Mouse (Mus musculus) cerebellum, postnatal 36 days (tissue): ENCODE data around the gene 0610010F05Rik.

ENCODE experiments used
- DNase-seq, 2 experiments: peaks; one replicate each; pipeline ENCODE4 v3.0.0; 2021 to 2022; ENCODE audit warnings: mixed read lengths in 2 of 2

The 0610010F05Rik gene

DNA sequence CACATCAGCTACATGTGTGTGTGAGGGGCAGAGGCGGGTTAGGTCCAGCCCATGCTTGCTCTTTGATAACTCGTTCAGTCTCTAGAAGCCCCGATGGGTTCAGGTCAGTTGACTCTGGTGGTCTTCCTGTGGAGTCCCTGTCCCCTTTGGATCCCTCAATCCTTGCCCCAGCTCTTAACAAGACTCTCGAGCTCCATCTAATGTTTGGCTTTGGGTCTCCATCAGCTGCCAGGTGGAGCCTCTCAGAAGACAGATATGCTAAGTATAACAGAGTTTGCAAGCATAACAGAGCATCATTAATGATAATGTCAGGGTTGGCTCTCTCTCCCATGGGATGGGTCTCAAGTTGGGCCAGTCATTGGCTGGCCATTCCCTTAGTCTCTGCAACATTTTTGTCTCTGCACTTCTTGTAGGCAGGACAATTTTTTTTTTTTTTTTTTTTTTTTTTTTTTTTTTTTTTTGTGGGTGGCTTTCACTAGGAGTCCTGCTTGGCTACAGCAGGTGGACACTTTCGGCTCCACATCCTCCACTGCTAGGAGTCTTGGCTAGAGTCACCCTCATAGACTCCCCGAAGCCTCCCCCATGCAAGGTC is 76.3 kb downstream of the 0610010F05Rik start:
- DNase-seq: no peak

DNA sequence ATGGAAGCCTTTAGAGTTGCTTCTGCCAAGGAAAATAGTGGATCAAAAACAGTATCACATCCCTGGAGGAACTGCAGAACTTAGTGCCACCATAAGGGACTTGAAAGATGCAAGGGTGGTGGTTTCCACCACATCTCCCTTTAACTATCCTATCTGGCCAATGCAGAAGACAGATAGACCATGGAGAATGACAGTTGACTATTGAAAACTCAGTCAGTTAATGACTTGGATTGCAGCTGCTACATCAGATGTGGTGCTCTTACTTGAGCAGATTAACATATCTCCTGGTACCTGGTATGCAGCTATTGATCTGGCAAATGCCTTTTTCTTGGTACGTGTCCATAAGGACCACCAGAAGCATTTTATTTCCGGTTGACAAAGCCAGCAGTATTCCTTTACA is 96.0 kb downstream of the 0610010F05Rik start:
- no peak for DNase-seq

DNA sequence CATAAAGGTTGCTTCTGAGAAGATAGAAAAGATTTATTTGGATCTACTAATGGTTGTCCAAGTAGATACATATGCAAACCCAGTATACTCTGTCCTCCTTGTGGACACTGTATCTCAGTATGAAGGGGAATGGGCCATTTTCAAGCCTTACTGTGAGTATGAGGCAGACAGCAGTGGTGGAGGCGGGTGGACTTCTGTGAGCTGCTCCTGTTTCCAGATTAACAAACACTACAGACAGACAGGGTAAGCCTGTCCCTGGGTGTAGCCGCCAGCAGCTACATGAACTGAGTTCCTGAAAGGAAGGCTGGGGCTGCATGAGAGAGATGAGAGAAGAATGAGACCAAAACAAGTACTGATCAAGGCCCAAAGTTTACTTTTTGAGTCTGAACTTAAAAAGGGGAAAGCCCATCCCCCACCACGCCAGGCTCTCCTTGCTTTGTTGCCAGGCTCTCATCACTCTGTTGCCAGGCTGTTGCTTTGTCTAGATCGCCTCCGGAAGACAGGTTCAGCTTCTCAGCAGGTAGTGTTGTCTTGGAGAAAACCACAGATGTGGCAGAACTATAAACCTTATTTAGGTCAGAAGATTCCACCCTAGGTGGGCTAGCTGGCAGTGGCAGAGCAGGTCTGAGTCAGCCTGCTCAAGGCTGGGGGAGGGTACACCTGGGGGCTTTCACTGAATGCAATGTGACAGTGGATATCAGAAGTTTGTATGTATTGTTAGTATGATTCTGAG is 112.8 kb downstream of the 0610010F05Rik start, which contains the start of gene 1700093K21Rik:
TSS of gene 1700093K21Rik (minus strand) at position 683 of the 733 bp plus-strand sequence.
- DNase-seq: no peak

DNA sequence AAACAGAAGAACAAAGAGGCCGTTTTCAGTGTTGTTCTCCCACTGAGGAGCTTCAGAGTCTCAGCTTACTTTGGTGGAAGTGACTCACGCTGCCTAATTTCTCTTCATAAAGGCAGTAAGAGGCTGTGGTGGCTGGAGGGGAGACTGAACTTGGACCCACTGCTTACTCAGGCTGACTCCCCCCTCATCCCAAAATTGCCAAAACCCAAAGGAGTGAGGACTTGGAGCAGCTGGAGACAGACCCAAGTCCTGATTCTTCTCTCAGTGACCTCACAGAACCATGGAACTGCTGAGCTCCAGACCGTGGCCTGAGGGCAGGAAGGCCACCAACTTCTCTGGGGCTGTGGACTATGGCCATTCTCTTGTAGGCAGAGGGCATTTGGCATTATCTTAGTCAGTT is 114.5 kb downstream of the 0610010F05Rik start:
- no peak for DNase-seq

DNA sequence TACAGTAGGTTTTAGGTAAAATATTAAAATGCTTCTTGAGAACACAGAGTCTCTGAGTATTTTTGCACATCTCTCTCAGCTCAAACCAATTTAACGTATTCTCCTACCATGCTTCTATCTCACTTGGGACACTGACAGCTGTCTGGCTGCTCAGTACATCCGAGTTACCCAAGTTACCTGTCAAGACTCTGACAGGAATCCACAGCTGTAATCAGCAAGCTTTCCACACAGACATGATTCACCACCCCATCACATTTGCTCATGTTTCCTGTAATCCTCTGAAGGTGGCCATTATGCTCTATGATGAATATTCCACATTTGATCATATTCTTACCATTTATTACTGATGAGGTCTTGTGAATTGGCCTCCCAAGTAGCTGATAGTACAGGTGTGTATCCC is 118.1 kb downstream of the 0610010F05Rik start:
- no peak for DNase-seq
